Mouse (Mus musculus) neutrophil, adult 5-6 weeks (primary cell): ENCODE results near the gene Gzmk. TPM values are rescaled to one million over a fixed set of nuclear protein-coding genes. Genes with fewer than 3 reads are reported as not detected.
"Not testable (repeated sequence)": the region's sequence is repeated elsewhere in the genome, so short reads cannot be mapped to it uniquely, and the experiment has no call there.

Experiments
- ATAC-seq: fragments of 151-379, 151-347 bp; 2 replicates; pipeline ENCODE4 v1.8.0; 2017; ENCODE audit warnings: mild to moderate bottlenecking, moderate TSS enrichment; ENCODE audit not compliant: insufficient number of reproducible peaks, poor library complexity, low FRiP score, severe bottlenecking; ENCODE audit errors: extremely low read depth
- total RNA-seq: library from RNA; stranded (forward); fragments of 200-1000 nt; gene quantifications from 2 replicates; pipeline ENCODE4 v1.2.3, GENCODE M21; 2017

The Gzmk gene
- total RNA-seq = 0.58 TPM in 1 of 2 replicates, not detected in the other

DNA sequence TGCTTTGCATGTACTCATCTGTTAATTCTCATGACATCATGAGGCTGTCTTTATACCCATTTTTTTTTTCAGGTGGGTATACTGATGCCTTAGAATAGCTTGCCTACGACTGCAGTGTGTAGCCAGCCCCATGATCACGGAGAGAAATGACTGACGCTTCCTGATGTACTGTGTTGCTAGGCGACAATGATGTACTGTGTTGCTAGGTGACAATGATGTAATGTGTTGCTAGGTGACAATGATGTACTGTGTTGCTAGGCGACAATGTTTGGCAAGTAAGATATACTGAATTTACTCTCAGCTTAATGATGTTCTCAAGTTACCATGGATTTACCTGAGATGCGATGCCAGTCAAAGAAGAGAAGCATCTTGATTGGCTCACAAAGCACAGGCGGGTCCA lies at the start of gene Gzmk:
Gene Gzmk, minus strand, starts transcription at position 98 of the 400 bp plus-strand sequence.
- peak; percentile 40; the same call in 1 of the 2 replicates for ATAC-seq

DNA sequence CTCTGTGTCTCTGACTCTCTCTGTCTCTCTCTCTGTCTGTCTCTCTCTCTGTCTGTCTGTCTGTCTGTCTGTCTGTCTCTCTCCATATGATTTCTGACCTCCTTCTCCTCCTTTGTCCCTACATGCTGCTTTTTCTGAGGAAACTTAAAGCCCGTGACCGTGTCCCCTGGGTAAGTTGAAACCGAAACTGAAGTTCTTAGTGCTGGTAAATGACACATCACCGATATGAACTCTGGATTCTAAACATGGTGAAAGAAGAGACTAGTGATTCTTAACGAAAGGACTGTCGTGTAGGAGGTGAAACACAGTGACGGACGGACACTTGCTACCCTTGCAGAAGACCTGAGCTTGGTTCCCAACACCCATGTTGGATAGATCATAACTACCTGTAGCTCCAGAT lies 45.5 kb upstream of the Gzmk start:
- no peak for ATAC-seq

DNA sequence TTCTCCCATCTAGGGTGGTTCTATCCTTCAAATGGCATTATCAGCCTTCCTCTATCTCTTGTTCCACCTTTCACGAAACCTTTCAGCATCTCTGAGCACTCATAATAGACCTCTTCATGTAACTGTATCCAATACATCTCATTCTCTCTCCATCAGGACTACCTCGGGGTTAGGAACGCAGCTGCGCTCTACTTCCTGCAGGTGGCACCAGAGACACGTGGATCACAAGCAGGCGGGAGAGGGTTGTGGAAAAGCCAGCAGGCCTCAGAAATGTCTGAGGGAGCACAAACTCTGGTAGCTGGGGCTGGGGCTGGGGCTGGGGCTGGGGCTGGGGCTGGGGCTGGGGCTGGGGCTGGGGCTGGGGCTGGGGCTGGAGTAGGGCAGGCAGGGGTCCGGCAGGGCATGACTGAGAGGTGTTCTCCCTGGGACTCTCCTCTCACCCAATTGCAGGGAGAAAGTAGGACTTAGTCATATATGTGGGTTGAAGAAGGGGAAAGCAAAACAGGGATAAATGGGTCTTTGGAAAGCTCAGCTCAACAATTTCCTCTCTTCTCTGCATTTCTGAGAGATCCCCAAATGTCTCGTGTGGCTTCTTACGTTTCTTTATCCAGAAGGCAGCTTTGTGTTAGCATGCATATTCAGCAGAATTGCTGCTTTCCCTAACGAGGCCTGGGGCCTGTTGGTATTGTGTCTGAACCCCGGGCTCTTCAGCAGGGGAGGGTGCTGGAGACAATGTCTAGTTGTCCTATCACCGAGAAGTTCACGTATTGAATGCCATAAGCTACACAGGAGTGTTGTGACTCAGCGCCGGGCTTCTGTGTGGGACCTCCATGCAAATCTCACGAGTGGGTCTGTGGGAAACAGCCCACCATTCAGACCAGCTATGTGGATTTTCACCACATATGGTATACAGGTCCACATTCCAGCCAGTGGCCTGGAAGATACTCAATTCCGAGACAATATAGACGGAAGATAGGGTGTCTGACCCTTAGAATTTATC lies 44.4 kb upstream of the Gzmk start:
- peak; percentile 83 for ATAC-seq

DNA sequence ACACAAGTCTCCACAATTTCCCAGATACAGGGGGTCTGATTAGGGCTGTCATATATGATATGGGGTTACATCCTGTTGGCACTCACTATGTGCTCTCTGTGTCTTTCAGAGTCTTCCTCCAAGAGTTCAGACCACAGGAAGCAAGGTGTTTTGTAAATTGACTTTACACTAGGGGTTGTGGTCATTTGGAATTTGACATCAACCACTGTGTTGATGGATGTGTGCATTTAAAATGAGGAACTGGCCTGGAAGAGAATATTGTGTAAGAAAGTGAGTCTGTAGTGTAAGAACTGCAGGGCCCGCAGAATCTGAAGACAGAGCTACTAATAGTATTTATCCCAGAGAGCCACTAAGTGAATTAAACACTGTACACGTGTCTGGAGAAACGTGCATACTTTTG lies 41.5 kb upstream of the Gzmk start:
- ATAC-seq = peak; percentile 72

DNA sequence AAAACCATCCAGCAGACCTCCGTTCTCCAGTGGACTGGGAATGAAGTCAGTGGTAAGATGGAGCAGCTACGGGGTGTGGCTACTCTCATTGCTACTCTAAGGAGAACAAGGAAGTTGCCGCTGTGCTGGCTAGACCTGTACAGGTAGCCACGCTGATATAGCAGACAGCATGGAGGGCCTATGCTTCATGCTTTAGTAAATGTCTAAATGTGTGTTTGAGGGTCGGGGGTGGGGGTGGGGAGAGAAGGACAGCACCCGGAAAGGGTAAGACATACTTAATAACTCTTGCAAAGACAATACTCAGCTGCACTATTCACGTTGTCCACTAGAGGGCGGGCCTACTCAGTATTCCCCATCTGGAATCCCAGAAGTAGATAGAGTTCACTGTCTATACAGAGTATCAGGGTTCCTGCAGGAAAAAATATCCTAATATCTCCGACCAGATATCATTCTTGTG lies 40.8 kb upstream of the Gzmk start:
- ATAC-seq = peak; percentile 34; the same call in 1 of the 2 replicates

DNA sequence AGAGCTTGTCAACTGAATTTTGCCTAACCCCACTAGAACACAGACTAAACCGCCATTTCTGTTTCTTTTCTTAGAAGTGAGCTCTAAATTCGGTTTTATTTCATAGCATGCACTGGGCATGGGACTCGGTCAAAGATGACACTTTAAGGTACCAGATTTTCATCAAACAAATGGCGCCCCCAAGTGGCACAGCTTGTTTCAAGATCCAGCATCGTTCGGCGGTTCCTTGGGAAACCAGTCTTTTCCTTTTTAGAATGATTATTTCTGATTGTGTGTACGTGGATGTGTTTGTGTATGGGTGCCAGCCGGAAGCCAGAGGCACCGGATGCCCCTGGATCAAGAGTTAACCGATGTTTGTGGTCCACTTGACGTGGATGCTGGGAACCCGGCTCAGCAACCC lies 39.5 kb upstream of the Gzmk start:
- no peak for ATAC-seq

DNA sequence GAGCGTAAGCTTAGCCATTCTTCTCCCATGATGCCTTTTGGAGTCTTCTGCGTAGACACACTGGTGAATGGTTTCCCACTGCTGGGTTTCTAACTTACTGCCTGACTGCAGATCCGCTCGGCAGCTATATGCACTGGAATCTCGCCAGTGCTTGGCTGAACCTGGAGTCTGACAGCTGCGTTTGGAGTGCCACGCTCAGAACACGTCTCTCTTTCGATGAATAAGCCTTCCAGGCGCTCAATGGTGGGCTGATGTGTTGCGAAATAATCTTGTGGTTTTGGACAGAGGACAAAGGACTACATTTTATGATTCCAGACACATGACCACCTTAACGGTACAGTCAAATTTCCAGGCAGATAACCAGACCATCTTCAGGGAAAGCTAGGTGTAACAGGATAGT lies 37.1 kb upstream of the Gzmk start:
- no peak for ATAC-seq

DNA sequence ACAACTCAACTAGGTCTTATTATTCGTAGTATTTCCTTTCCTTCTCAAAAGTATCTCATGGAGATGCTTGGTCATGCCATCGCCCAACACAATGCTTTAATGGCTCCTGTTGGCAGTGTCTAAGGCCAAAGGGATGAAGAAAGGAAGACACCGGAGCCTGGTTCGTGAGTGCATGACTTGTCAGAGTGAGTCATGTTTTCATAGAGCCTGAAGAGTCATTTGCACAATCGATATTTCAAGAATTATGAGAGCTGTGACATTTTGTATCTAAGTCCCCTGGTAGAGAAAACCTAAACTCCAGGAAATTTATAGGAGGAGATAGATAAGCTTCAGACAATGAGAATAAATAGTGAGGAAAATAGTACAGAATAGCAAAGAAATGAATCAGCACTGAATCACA lies 33.5 kb upstream of the Gzmk start:
- no peak for ATAC-seq

DNA sequence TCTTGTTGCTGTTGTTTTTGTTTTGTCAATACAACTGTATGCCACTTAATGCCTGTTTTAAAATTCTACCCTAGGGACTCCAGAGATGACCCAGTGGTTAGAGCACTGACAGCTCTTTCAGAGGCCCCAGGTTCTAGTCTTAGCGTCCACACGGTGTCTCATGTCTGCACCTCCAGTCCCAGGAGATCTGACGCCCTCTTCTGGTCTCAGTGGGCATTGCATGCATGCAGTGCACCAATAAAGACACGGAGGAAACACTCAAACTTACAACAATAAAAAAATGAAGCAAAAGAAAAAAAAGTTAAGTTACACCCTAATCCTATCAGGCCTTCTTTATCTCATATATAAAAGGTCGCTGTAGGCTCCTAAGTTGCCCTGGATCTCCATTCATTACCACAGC lies 31.5 kb upstream of the Gzmk start:
- ATAC-seq = no peak

DNA sequence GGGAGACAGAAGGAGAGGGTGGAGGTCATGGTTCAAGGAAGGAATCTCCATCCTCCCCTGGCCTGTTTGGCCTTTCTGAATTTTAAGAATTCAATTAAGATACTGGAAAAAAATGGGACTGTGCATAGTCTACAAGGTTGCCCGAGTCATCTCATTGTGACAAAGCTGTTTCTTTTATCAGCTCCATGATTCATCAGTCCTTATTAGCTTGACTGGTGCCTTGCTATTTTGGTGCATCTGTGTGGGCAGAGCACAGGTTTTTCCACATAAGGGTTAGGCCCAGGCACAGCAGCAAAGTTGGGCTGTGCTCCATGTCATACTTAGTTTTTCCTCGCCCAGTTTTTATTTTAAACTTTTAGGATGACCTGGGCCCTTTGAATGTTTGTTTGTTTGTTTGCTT lies 31.1 kb upstream of the Gzmk start:
- ATAC-seq = no peak

DNA sequence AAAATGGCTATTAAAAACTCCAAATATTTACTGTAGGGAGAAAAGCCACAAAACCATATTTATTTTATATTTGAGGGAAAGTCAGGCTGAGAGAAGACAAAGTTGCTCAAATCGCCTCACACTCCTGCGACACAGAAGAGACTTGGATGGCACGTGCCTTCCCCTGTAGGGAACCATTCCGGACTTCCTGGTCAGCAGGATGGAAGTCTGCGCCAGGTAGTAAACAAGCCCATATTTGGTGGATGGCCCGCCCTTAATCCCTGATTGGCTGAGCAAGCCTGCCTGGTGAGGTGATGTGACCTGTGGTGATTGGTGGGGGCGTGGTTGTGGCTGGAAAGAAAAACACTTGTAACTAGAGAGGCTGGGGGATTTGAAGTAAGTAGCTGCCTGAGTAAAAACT lies 26.9 kb upstream of the Gzmk start:
- ATAC-seq = not testable (repeated sequence)

DNA sequence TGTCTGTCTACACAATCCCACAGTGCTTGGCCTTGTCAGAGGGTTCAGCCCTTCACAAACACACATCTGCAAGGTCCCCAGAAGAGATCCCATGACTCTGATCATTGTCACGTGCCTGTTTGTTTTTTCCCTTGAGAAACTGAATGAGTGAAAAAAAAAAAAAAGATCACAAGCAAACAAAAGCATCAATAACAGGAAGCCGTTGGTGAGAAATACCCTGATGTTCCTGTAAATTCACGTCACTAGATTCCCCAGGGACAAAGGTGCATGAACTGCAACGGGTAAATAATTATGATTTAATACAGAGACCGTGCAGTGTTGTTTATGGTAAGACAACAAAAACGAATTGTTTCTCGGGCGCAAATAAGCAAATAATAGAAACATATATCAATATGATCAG lies 19.3 kb upstream of the Gzmk start:
- no peak for ATAC-seq

DNA sequence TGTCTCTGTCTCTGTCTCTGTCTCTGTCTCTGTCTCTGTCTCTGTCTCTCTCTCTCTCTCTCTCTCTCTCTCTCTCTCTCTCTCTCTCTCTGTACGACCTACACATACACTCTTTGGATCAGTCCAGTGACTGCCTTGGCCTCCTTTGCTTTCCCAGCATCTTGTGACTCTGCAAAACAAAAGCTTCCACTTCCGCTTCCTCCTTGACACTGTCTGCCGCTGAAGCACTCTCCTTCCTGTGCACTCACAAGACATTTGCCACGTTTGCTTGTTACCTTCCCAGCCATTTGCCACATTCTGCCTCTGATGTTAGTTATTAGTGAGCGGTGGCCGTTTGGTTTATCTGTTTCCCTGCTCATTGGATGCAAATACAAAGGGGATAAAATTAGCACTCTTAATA lies 16.4 kb upstream of the Gzmk start:
- ATAC-seq = peak; percentile 60; the same call in 1 of the 2 replicates

DNA sequence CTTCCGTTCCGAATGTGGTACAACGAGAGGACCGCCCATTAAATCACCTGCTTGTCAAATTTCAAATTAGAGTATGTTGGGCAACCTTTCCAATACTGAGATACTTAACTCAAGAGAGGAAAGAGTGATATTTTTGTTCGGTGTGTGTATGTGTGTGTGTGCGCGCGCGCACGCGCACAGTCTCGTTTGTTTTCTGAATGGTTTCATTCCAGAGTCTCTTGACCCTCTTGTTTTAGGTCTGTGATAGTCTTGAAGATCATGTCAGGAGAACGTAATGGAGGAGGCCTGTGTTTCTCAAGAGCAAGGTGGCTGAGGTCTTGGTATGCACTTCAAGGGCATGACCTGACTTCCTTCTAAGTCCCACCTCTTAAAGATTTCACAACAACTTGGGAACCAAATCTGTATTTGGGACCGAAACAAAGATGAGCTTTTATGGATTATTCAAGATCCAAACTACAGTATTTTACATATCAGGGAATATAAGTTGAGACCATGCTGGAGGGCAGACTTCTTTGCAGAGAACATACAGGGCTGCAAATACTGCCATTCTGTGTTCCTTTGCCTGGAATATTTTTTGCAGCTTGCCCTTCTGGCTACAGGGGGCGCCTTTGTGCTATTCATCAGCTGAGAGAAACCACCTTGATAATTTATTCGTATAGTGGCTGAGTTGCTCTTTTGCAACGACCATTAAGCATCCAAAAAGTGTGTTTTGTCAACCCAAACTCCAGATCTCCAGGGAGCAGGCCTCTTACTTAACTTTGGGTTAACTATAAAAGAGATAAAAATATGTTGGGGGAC lies 2.2 kb upstream of the Gzmk start:
- ATAC-seq = no peak

DNA sequence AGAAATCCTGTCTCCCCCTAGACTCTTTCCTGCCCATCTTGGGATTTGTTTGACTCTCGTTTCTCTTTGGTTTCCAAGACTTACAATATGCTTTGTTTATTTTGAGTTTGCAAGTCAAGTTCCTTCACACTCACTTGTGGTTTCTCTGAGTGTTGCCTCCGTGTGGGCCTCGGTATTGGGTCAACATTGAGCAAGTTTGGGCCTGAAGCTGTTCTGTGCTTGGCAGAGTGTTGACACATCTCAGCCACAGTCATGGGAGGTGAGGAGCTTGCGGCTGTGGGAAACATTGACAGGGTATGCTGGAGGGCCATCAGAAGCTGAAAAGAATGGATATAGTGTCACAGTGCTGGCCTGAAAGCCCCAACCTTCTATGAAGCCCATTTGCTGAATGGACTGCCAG lies 1.4 kb upstream of the Gzmk start:
- no peak for ATAC-seq

DNA sequence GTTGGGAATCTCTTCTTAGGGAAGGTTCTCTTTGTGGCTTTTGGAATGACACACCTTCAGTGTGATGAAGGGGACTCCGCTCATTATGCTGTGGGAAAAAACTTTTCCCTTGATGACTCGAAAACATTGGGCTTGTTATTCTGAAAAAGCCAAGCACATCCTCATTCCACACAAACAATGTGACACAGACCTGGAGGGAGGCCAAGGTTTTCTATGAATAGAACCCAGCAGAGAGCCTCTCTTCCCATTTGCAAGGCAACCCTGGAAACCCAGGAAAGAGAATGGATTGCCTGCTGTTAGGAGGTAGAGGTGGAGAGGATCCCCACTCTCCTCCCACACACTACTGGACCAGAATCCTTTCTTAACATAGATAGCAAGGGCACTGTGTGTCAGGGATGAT lies 1.6 kb downstream of the Gzmk start:
- no peak for ATAC-seq

DNA sequence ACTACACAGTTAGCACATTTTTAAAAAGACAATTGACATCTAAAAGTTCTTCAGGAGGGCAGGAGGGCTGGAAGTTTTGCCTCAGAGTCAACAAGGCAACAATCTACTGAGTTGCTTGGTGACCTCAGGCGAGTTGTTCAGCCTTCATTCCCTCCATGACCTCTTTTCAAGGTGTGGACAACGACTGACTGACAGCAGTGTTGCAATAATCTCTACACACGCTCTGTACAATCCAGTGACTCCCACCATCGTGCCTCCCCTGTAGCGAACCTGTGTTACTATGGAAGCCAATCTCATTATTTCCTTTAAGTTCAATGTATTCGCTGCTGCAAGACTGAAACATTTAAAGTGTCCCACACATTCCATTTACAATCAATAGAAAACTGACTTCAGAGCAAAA lies 3.9 kb downstream of the Gzmk start:
- no peak for ATAC-seq

DNA sequence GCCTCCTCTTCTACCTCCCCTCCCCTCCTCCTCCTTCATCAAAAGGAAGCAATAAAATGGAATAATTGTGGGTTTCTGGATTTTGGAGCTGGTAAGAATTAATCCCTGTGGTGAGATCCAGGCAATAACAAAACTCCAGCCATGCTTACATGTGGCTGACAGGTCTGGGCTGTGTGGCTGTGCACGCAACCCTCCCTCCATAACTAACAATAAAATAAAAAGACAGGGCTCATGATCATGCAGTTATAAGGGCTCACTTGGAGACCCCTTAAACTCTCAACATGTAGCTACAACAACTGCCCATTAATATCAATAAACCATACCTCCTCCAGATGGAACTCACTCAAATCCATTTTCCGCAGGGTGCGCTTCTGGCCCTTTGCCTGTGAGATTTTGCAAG lies 11.8 kb downstream of the Gzmk start:
- no peak for ATAC-seq

DNA sequence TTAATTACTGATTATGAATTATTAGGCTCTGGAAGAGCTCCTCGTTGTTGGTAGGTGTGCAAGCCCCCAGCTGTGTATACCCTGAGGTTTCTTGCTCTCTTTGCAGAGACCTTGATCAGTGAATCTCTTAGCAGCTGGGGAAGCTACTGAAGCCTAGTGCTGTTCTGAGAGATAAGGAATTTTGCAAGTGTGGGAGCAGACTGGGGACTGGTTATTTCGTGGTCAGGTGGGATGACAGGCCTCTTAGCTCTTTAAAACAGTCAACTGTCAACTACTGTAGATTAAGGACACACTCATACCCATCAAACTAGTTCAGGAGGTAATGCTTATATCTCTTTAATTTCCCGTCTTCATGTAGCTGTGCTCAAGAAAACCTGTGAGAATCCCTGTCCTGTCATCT lies 13.3 kb downstream of the Gzmk start:
- ATAC-seq = no peak

DNA sequence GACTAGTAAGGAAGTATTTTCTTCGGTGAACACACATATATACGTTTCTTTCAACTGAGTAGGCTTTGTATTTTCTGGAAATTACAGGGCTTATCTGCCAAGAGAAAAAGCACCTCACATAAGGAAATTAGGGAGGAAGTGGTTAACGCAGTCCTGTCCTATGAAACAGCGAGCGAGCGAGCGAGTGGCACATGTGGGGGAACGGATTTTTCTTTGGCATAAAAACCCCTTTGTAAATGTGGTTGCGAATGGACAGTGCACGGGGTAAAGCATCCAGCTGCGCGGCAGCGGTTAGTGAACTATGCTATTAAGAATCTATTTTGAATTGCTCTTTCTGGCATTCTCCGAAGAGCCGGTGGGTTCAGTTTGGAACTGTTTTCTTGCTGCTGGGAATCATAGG lies 14.4 kb downstream of the Gzmk start:
- no peak for ATAC-seq
